Mouse (Mus musculus): ENCODE measurements around the gene Pyroxd2.
"Not testable (repeated sequence)": the region's sequence is repeated elsewhere in the genome, so short reads cannot be mapped to it uniquely, and the experiment has no call there.

The Pyroxd2 gene

DNA sequence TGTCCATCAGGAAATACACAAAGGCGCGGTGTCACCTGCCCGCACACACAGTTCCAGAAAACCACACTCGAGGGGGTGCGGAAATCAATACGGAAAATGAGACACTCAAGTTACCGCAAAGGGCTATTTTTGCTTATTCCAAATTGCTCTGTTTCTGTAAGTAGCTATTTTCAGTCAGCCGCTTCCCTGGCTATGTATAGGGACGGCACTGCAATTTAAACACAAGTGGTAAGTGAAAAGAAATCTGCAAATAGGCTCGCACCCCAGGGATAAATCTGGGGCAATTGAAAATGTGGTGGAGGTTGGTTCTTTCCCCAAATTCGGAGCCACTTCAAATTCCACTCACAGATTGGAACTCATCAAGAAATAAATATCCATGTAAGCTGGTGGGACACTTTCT, 63.3 kb downstream of the Pyroxd2 start:
- DNase-seq = no peak

DNA sequence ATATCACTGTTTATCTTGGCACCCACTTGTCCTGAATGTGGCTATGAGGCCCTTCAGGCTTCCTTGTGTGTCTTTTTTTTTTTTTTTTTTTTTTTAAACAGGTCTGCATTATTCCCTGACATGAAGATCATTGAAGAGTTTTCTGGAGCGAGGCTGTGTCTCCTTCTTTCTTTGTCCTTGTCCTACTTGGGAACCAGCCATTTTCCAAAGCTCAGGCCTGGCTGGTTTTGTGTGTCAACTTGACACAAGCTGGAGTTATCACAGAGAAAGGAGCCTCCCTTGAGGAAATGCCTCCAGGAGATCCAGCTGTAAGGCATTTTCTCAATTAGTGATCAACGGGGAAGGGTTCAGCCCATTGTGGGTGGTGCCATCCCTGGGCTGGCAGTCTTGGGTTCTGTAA, 69.8 kb downstream of the Pyroxd2 start:
- DNase-seq = not testable (repeated sequence)

DNA sequence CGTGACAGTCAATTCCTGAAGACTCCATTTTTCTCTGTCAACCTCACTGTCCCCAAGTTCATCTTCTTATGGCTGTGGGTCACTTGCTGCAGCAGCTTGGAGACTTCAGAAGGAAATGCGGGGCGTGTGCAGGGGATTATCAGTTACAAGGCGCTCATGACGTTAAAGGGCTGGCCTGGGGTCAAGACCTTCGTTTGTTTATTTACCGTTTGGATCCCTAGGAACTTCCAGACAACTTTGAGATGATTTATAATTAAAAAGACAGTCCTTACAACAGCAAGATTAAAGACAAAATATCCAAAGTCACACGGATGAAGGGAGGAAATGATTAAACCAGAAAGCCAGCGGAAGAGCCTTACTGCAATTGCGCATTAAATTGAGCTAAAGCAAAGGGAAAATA, 74.4 kb downstream of the Pyroxd2 start:
- no peak for DNase-seq

DNA sequence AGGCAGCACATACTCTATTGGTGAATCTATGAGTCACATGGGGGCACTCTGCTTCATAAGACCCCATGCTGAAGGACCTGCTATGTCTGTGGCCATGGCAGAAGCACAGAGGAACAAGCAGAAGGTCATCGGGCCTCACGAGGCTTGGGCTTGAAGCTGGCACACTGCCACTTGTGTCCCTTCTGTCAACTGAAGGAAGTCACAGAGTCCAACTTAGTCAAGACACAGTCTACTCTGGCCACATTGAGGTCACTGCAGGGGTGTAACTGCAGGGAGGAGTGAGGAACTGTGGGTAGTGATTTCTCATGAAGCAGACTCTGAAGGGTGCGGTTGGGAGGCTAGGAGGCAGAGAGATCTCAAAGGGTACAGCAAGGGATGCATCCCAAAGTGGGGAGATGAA, 75.1 kb downstream of the Pyroxd2 start:
- no peak for DNase-seq

DNA sequence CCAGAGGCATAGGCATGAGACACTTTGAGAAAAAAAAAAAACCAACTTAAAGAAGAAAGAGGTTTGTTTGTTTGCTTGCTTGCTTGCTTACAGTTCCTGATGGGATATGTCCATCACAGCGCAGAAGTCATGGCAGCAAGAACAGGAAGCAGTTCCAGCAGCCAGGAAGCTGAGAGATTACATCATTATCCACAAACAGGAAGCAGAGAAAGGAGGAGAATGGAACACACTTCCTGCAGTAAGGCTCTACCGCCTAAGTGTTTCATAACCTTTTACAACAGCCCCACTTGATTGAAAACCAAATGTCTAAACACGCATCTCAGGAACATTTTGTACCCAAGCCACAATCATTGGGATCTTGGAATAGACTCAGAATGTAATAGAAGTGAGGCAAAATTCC, 75.6 kb downstream of the Pyroxd2 start:
- no peak for DNase-seq
